Mouse (Mus musculus): ENCODE results near the gene Tenm3.
"Not testable (repeated sequence)": the region's sequence is repeated elsewhere in the genome, so short reads cannot be mapped to it uniquely, and the experiment has no call there.

Gene Tenm3

DNA sequence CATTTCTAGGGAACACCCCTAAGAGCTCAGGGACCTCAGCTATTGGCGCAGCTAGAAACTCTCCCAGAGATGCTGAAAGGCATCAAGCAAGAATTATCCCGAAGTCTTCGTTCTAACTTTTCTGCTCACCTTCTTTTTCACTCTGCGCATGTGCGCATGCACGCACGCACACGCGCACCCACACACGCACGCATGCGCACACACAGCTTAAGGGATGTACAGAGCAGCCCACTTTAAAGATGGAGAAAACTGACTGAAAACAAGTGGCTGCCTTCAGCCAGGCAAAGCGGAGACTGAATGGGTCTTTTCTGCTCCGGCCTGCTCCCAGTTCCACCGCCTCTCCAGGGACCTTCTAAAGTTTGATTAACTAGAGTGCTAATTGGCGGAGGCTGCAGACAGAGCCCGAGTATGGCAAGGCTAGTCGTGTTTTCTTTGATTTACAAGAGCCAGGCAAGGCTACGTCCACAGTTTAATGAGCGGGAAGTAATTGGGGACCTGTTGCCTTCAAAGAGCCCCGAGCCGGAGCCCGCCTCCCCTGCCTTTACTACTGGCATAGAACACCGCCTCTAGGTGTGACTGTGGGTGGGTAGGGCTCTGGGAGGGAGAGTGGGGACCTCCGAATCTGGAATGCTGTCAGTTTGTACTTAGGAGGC, 623.1 kb downstream of the Tenm3 start:
- DNase-seq (ENCODE audit: extremely low spot score, low read depth, low spot score): peak; percentile 73

DNA sequence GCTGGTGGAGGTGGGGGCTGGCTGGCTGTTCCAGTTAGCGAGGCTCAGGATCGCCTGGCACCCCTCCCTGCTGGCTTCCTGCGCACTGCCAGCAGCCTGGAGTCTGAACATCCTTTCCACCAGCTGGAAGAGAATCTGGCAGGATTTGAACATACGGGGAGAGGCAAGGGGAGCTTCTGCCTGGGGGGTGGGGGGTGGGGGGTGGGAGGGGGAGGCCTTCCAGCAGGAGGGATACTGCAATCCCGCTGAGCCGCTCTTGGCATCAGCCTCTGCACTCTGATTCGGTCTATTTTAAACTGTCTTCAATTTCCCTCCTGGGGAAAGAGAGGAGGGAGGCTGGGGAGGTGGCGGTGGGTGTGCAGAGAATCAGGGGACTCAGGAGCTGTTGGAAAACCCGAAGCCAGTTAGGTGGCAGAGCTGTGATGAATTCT, 628.7 kb downstream of the Tenm3 start:
- DNase-seq (ENCODE audit: extremely low spot score, low read depth, low spot score): no peak

DNA sequence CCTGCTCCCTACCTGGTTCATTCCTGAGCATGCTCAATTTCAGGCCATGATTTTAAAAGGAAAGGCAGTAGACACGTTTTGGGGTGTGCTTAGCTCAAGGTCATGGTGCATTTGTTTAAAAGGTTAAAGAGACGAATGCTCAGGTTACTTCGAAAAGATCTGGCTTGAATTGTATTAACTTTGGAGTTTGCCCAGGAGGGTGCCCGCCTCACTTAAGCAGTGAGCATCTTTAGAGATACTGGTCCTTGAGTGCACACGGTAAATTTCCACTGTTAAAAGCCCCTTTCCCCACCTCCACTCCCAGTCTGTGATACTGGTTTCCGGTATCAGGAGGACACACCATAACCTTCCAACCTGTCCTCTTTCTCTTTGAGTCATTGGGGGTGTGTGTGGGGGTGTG, 629.4 kb downstream of the Tenm3 start:
- no peak for DNase-seq (ENCODE audit: extremely low spot score, low read depth, low spot score)

DNA sequence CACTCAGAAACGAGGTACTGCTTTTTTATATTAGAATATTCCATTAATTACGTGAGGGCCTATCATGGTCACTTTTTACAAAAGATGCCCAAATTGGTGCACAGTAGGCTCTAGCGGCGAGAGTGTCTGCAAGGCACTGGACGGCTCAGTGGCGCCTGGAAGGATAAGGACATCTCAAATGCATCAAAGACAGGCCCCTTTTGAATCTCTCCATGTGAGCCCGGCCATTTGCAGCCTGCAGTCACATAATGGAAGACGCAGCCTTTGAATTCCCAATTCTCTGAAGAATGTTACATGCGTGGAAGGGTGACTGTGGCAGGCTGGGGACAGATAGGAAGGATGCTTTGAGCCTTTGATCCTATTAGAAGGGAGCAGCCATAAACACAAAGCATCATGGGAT, 631.8 kb downstream of the Tenm3 start:
- no peak for DNase-seq (ENCODE audit: extremely low spot score, low read depth, low spot score)

DNA sequence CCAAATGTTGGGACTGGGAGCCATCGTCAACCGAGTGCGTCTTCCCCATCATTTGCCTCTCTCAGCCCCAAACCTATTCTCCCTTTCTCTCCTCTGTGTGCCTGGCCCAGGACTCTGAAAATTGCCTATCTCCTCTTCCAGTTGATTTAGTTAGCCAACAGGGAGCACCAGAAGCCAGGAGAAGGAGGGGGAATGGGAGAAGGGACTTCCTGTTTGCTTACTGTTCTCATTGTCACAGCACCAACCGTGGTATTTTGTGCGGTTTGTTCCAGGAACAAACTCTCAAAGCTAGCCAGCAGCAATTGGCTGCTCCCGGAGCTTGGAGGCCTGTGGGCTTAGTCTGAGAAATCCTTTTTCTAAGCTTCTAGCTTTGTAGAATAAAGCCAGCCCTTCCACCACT, 636.2 kb downstream of the Tenm3 start:
- no peak for DNase-seq (ENCODE audit: extremely low spot score, low read depth, low spot score)

DNA sequence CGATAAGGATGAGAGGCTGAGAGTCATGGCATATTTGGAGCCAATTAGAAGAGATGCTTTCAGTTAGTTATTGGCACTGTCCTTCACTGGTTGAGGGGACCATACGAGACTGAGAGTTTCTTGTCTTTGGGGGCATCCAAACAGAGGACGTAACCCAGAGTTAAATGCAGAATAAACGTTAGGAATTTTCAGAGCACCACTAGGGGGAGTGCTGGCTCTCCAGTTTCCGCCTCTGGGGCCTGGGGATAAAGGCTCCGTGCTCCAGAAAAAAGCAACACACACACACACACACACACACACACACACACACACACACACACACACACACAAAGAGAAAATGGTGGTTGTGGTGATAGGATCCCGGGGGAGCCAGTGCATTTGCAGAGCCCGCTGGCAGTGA, 636.8 kb downstream of the Tenm3 start:
- DNase-seq (ENCODE audit: extremely low spot score, low read depth, low spot score): no peak

DNA sequence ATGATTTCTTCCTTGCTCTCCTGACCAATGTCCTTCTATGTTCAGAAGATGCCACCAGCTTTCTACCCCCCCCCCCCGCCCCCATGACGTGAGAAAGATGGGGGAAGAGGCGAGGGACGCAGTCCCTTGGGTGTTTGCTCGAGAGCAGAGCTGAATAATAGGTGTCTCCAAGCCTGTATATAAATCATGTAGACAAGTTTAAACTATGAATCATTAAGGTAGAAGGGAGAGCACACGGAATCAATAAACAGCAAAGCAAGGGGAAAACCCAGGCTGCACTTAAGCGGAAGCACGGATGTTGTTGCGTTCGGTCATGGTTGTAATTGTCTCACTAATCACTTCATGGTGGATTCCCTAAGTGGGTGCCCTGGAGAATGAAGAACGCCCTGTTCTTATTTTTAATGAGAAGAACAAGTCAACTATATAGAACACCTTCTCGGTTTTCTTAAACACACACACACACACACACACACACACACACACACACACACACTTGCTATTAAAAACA, 638.9 kb downstream of the Tenm3 start:
- no peak for DNase-seq (ENCODE audit: extremely low spot score, low read depth, low spot score)

DNA sequence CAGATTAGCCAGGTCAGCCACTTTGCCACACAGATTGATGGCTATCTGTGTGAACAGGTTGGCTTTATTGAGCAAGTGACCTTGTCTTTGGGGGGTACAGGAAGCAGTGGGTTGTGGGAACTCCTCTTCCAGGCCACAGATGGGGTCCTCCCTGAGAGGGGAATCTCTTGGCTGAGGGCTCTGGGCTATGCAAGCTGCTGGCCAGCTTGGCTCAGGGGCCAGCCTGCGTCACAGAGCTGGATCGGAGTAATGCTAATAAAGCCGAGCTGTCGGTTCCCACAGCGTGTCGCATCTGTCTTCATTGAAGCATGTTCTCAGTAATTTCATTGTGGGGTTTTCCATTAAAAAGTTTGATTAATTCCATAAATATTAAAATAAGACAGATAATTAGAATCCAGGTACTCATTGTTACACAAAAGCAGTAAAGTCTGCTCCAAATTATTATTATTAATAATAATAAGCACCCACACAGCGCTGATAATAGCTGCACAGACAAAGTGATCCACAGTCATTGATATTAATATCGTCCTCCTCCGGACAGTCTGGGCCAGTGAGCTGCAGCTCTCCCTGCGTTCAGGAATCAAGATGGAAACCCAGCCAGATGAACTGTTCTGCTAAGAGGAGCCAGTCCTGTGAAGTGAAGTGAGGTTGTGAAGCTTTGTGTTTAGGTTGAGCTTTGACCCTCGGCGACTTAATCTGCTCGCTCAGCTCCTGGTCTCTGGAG, 639.5 kb downstream of the Tenm3 start:
- no peak for DNase-seq (ENCODE audit: extremely low spot score, low read depth, low spot score)

DNA sequence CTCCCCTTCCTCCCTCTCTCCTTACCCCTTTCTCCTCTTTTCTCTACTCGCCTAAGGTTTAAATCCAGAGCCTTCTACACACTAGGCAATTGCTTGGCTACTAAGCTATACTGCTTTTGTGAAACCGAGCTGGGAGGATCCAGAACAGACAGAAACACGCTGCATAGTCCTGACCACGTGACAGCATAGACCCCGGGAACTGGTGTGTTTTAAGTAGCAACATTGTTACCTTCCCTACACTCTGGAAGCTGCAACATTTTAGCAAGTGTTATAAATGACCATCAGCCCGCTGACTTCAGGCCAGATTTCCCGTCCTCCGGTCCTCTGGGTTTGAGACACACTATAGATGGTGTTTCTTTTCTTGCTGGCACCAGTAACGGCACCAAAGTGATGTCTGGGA, 640.1 kb downstream of the Tenm3 start:
- no peak for DNase-seq (ENCODE audit: extremely low spot score, low read depth, low spot score)

DNA sequence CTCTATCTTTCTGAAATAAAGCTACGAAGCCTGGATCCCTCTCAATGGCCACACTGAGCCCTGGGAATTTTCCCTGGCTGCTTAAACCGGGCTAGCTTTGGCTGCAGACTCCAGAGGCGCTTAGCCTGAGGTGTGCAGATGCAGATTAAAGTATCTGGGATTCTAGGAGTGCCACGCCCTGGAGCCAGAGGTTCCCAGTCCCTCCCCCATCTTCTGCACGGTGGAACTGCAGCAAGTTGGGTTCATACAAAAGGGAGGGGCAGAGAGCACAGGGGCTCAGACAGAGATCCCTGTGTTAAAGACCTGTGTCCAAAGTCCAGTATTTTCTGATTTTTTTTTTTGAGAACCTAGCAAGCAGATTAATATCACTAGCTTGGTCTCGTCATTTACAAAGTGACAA, 640.6 kb downstream of the Tenm3 start:
- DNase-seq (ENCODE audit: extremely low spot score, low read depth, low spot score): no peak

DNA sequence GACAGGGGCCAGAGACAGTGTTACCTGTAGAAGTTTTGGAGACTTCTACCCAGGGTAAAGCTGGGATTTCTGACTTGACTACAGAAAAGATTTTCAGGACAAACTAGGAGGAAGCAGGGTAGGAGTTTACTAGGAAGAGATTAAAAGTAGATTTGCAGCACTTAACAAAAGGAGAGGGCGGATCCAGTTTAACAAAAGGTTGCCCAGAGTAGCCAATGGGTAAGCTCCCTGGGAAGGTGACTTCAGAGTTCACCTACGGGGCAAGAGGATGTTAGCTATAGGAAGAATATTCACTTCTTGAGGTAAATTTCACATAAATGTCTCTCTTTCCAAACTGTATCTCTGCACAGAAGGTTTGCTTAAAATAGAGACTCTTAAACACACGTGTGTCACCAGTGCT, 641.1 kb downstream of the Tenm3 start:
- DNase-seq (ENCODE audit: extremely low spot score, low read depth, low spot score): no peak

DNA sequence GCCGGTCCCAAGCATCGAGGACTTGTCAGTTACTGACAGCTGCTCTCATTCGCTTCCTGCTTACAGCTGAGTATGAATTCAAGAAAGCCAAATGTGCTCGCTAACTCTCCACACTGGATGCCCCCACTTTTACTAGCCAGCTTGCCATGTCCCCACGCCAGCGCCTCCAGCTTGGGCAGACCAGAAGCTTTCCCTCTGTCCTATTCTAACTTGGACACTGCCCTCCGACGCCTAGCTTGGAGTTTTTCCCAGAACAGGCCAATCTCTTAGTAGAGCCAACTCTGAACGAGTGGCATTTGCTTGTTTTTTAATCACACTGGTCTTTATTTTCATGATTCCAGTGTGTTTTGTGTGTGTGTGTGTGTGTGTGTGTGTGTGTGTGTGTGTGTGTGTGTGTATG, 644.6 kb downstream of the Tenm3 start:
- DNase-seq (ENCODE audit: extremely low spot score, low read depth, low spot score): no peak

DNA sequence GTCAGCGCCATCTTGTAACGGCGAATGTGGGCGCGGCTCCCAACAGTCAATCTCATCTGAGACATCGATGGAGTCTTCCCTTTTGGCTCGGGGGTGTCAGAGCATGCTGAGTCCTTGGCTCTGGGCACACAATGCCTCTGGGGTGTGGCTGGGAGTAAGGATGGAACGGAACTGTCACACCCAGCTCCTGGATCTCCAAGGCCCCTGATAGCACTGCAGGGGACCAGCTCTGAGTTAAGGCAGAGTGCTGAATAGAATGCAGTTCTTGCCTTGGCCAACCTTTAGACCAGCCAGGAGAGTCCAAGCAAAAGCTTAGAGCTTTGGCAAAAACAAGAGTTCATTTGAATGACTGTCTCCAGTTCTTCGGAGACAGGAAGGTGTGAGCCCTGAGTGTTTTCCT, 647.8 kb downstream of the Tenm3 start:
- no peak for DNase-seq (ENCODE audit: extremely low spot score, low read depth, low spot score)

DNA sequence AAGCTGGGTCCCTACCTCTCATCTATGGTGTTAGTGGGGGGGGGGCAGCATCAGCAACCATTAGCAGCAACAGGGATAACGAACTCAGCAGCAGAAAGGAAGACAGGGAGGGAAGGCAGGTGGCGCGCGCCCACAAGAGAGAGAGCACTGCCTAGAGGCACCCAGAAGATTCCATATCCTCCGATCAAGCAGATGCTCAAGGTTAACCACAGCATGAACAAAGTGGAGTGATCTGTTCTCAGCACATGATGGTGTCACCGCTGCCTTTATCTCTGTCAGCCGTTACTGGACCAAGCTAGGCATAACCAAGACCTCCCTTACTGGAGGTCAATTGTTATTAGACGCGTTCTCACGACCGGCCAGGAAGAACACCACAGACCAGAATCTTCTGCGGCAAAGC, 655.2 kb downstream of the Tenm3 start:
- DNase-seq (ENCODE audit: extremely low spot score, low read depth, low spot score): no peak

DNA sequence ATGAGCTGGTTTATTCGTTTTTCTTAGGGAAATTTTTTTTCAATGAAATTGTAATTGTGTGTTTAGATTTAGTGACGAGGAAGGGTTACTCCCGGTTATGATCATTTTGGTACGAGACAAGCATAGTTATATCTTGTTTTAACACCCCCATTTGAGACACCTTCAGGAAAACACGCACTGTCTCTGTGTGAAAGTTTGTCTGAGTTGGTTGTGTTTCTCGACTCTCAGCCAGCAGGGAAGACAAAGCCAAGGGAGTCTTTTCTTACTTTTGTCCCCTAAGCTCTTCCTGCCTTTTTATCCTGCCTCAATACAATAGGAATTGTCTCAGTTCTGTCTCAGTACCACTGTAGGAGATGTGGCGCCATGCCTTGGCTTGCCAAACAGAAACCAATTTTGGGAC, 660.0 kb downstream of the Tenm3 start:
- DNase-seq (ENCODE audit: extremely low spot score, low read depth, low spot score): no peak

DNA sequence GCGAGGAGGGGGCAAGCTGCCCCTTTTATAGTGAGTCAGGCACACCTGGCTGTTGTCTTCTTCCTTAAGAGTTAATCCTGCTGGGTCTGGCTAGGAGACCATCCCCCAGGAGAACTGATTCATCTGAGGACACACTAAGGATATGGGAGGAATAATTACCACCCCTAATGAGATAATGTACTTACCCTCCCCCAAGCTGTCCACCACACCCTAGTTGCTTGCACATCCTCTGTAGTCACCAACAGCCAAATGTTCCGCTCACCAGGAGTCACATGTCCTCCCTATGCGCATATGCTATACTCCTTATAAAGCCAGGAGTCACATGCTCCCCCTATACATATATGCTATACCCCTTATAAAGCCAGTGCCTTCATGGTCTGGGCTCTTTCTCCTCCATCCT, 662.8 kb downstream of the Tenm3 start:
- no peak for DNase-seq (ENCODE audit: extremely low spot score, low read depth, low spot score)

DNA sequence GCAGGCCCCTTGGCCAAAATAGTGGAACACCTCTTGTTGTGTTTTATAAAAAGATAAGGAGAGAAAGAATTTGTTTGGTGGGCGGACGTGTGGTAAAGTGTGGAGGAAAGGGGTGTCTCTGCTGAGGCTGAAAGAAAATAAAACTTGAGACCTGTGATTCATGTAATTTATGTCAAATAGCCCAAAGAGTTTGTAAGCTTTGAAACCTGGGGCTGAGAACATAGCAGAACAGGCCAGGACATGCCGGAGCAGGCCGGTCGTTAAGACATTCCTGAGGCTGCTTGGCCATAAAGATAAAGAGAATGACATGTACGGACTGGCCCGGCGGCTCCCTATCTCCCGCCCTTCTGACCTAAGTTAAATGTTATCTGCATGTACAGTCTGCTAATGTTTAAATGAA, 663.6 kb downstream of the Tenm3 start:
- not testable (repeated sequence) for DNase-seq (ENCODE audit: extremely low spot score, low read depth, low spot score)

DNA sequence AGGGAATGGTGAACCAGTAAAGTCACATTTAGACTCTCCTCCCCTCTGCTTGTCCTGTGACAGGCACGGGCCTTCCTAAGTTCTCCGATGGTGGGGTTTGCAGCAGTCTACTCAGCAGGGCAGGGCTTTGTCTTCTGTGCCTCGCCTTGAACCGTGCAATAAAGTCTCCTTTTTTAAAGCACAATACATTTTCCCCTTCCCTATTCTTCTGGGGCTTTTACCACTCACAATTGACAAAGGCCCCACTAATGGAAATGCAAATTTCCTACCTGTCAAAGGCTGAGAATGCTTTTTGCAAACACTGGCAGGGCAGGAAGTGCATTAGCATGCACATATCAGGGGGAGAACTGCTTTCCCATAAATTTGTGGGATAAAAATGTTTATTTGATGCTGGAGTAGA, 664.8 kb downstream of the Tenm3 start:
- no peak for DNase-seq (ENCODE audit: extremely low spot score, low read depth, low spot score)

DNA sequence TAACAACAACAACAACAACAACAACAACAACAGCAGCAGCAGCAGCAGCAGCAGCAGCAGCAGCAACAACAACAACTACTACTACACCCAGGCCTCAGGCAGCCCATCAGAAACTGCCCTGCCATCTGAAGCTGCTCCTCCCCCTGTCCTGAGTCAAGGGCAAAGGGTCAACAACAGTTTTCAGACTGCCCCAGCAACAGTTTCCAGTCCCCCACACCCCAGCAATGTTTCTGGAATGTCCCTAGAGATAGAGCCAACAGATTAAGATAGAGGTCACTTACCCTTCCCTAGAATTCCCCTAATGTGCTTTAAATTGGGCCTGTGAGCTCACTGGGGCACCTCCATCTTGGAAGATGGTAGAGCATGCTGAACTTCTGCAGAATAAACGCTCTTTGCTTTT, 665.9 kb downstream of the Tenm3 start:
- DNase-seq (ENCODE audit: extremely low spot score, low read depth, low spot score): no peak
